ENCODE assay signal across 12 mouse cellular contexts in genomic region chr10:95278085-95278484, GRCm38 (mm10).
"Had no signal": no experiment of that assay in that cellular context is flagged by ENCODE, and none has a peak within 500 bp of the region (broad histone marks: within the 10 kb centered on the region; RNA-seq: fewer than 3 reads in every experiment).

No protein-coding gene starts in this region.

- DNase-seq: kidney, adult 18-20 months; kidney, postnatal 14 days; liver; liver, embryonic 13.5 days; liver, postnatal 0 days; lung, postnatal 14 days; right cerebral cortex, postnatal 14 days; thymus, adult 18-20 months; thymus, postnatal 14 days had no signal

- H3K9ac ChIP-seq: liver, embryonic 13.5 days; liver, postnatal 0 days; lung, embryonic 15.5 days; midbrain, embryonic 12.5 days had no signal

- ATAC-seq: liver, postnatal 0 days had no signal

- H3K27ac ChIP-seq: left cerebral cortex, adult 2 months; liver, embryonic 13.5 days; lung, embryonic 15.5 days; midbrain, embryonic 12.5 days had no signal

- H3K4me3 ChIP-seq: left cerebral cortex, adult 2 months; liver, embryonic 13.5 days; lung, embryonic 15.5 days; midbrain, embryonic 12.5 days had no signal

- H3K9me3 ChIP-seq: liver, embryonic 13.5 days; lung, embryonic 15.5 days; midbrain, embryonic 12.5 days had no signal

- H3K36me3 ChIP-seq: liver, embryonic 13.5 days; lung, embryonic 15.5 days; midbrain, embryonic 12.5 days had no signal

- H3K27me3 ChIP-seq: liver, embryonic 13.5 days; lung, embryonic 15.5 days; midbrain, embryonic 12.5 days had no signal

- H3K4me2 ChIP-seq: liver, embryonic 13.5 days; lung, embryonic 15.5 days; midbrain, embryonic 12.5 days had no signal

- H3K4me1 ChIP-seq: lung, embryonic 15.5 days; midbrain, embryonic 12.5 days had no signal
